Mouse (Mus musculus): ENCODE measurements around the gene Hand2.

Hand2 gene

GRCm38 (mm10) chr8:57342386-57343090 lies 21.8 kb downstream of the Hand2 start:
- DNase-seq (ENCODE audit: low read depth), result no peak

GRCm38 (mm10) chr8:57343731-57344315 lies 23.0 kb downstream of the Hand2 start:
- no peak for DNase-seq (ENCODE audit: low read depth)

DNA sequence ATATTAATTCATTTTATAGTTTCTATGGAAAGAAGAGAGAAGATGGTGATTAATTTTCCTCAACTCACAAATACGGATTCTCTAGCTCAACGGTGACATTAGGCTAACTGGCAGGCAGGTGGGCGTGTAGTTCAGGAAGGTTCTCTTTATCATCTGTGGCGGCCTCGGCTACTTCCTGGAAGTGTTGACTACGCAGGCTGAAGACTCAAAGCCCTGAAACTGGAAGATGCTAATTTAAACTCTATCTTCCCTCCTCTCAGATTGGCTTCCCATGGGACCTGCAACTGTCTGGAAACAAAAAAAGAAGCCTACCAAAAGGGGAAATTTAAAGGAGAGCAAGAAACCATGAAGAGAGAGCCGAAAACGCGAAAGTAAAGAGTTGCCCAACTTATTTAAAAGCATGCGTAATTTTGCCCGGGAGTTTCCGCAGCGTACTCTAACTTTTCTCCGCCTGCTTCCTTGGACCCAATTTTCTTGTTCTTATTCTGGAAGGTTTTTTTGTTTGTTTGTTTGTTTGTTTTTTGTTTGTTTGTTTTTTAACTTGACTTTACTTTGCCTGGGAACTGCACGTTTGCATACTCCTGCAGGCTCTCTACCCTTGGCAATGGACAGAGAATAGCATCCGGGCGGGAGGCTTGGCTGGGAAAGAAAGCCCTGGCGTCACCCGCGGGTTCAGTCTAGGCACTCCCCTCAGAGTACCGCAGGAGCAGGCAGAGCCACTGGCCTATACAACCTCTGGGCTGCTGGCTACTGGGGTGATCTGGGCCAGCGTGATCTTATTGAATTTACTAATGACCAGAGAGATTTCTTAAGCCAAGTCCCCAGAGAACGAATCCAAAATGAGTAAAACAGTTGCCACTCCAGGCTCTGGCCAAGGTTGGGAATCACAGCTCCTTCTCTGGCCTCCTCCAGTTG lies 24.4 kb downstream of the Hand2 start:
- no peak for DNase-seq (ENCODE audit: low read depth)

- DNase-seq (ENCODE audit: low read depth), result no peak
Measured at GRCm38 (mm10) chr8:57346371-57346770, 25.6 kb downstream of the Hand2 start.

DNA sequence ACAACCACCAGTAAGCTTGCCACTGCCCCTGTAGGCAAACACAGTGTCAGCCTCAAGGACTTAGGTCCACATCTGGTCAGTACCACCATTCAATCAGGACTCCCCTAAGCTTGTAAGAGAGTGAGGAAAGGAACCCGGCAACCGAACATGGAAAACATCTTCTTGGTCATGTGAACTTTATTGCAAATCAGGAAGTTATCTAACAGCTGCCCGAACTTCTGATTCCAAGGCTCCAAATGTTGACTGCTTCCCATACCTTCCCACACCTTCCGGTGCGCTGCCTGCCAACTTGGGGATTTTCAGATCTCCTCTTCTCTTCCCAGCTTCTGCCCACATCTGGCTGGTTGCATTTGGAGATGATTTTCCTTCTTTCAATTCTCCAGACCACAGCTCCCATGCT lies 26.4 kb downstream of the Hand2 start:
- no peak for DNase-seq (ENCODE audit: low read depth)

- DNase-seq (ENCODE audit: low read depth), result no peak
Measured at GRCm38 (mm10) chr8:57348251-57348650, 27.5 kb downstream of the Hand2 start.

DNA sequence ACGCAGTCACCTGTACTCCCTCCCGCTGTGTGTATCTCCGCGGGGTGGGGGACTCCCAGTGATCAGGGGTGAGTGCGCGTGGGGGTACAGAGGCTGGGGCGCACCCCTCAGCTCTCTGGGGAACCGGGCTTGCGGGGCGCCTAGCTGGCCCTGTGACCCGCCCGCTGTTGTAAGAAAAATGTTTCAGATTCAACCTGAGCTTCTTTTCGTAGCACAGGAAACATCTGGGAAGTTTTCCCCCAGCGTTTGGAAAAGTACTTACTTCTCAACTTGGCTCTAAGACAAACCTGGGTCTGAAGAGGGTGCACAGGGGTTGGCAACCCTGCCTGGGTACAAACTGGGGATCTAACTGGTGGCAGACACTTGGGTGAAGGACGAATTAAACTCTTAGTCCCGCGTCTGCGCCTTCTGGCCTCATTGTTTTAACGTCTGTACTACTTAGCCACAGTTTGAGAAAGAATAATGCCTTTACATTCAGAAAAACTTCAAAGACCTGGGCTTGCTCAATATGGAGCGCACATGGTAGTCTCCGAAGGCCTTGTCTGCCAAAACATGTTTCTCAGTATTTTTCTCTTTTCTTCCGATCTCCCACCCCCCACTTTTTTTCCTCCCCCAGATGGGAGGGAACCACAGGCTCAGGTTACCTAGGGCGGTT lies 28.2 kb downstream of the Hand2 start:
- DNase-seq (ENCODE audit: low read depth), result no peak

DNA sequence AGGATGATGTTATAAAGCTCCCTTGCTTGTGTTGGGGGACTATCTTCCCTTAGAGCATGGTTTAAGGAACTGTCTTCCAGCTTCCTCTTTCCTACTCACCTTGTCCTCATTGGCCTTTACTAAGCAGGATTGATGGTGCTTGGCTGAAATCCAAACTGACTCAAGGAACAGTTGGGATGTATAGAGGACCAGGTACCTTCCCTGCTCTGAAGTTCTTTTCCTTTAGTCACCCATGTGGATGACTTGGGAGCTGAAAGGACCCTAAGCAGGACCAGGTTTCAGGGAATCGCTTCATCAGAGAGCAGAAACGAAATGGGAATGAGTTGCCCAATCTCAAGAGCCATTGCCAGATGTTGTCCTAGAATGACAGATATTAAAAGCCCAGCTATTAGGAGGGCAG lies 31.1 kb downstream of the Hand2 start:
- no peak for DNase-seq (ENCODE audit: low read depth)

- peak; percentile 4 for DNase-seq (ENCODE audit: low read depth)
Measured at GRCm38 (mm10) chr8:57353346-57354305, 32.8 kb downstream of the Hand2 start.

DNA sequence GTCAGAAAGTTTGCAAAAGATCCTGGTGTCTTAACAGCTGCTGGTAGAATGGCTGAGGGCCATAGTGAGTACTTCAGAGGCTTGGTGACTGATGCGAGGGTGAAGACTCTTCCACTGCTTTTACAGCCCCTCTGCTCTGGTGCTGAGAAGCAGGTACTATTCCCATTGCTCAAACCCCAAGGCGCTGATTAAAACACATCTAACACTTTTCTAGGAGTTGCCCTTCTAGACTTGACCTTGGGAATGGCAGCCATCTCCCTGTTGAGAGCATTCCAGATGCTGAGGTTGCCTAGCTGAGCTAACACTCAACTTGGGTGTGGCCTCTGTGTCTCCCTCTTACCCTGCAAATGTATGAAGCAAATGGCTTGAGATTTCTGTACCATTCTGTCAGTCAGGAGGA lies 34.1 kb downstream of the Hand2 start:
- no peak for DNase-seq (ENCODE audit: low read depth)

DNA sequence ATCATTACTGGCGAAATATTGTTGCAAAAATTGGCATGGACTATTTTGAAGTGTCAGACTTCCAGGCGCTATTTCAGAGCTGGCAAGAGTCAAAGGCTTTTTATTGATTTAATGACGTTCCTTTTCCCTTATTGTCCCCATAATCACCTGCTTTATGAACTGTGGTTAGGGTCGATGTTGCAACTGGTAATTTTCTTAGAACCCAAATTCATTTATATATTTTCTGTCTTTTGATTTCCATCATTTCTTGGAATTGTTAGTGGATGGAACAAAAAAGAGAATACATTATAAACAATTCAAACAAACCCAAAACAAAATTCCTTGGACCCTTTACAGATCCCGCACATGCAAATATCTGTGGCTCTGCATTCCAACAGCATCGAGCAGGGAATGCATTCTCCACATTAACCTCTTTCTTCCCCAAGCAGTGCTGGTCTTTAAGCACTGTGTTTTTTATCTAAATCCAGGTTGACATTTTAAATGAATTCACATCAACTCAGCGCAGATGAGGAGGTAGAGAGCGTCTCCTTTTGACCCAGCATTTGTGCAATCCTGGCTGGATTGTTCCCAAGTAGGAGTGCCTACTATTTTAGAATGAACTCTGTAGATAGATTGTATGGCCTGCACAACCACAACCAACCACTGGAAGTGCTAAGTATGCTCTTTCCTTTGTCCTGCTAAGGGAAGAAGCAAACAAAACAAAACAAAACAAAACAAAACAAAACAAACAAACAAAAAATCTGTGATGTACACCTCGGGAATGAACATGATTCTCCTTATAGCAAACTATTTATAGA lies 35.9 kb downstream of the Hand2 start:
- DNase-seq (ENCODE audit: low read depth), result no peak

DNA sequence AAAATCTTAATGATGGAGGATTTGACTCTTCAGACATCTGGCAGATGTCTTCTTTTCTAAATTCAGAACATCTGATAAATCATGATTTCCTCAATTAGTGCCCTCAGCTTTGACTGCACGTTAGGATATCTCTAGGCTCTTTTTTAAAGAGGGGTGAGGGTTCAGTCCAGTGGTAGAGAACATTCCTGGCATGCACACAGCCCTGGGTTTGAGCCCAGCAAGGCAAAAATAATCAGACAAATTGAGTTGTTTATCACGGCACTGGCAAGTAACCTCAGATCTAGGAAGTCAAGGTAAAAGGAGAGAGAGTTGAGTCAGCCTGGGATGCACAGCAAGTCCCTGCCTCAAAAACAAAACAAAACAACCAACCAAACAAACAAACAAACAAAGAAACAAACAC lies 39.7 kb downstream of the Hand2 start:
- DNase-seq (ENCODE audit: low read depth), result no peak

- no peak for DNase-seq (ENCODE audit: low read depth)
Measured at GRCm38 (mm10) chr8:57361003-57361805, 40.4 kb downstream of the Hand2 start.

DNA sequence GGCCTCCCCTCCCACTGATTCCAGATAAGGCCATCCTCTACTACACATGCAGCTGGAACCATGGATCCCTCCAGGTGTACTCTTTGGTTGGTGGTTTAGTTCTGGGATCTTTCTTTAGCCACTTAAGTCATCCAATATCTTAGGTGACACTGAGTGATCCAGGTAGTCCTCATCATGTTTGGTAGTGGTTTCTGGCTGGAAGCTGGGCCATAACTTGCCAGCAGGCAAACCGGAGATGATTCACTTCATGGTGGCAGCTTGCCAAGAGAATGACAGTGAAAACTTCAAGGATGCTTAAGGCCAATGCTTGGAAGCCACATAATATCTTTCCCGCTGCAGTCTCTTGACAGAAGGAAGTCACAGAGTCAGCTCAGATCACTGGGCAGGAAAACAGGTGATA lies 42.1 kb downstream of the Hand2 start:
- peak; percentile 85 for DNase-seq (ENCODE audit: low read depth)

DNA sequence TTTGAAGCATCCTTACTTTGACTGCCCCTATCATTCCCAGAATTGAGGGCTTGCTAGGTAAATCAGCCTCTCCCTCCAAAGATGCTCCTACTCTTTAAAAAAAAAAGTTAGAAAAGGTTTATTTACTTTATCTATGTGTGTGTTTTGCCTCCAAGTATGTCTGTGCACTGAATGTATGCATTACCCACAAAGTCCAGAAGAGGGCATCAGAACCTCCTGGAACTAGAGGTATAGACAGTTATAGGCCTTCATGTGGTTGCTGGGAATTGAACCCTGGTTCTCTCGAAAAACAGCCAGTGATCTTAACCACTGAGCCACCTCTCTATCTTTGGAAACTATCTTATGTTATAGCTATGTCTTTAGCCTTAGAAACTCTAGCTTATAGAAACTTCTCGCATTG lies 53.3 kb downstream of the Hand2 start:
- peak; percentile 43 for DNase-seq (ENCODE audit: low read depth)

All from 416B (cell line).